Mouse (Mus musculus): ENCODE measurements around the gene Spo11. TPM values are rescaled to one million over a fixed set of nuclear protein-coding genes. Genes with fewer than 3 reads are reported as not detected.

Gene Spo11
- total and polyA plus RNA-seq, 3 experiments, result 0.16 to 0.34 TPM; not detected in 1

DNA sequence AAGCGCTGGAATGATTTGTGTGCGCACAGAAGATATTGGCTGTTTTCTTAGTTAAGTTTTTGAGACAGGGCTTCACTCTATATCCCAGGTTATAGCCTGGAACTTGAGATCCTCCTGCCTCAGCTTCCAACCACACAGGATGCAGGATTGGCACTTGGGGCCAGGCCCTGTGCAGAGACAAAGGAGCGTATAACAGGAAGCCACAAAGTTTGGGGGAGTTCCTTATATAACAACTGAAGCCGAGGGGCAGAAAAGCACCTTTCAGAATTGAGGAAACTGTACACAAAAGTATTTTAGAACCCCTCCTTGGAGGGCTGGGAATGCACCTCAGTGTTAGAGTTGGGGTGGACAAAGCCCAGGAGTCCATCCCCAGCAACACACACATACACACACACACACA, 61.5 kb downstream of the Spo11 start:
- TF ChIP-seq E2F4 (IDR thresholded peaks at IDR 0.05; ENCODE audit: insufficient replicate concordance, low read depth, low read length), result no peak
- no peak for TF ChIP-seq POLR2AphosphoS2 (IDR thresholded peaks at IDR 0.05; ENCODE audit: low read depth, low read length)
- TF ChIP-seq MAZ (IDR thresholded peaks at IDR 0.05; ENCODE audit: low read depth, low read length), result no peak
- TF ChIP-seq ZMIZ1 (IDR thresholded peaks at IDR 0.05; ENCODE audit: low read depth, low read length), result no peak
- no peak for TF ChIP-seq USF2 (conservative IDR thresholded peaks at IDR 0.05; ENCODE audit: low read depth, low read length)
- no peak for TF ChIP-seq GABPA (IDR thresholded peaks at IDR 0.05; ENCODE audit: insufficient replicate concordance, low read depth, low read length)
- no peak for TF ChIP-seq POLR2A (IDR thresholded peaks at IDR 0.05; ENCODE audit: low read depth, low read length)
- no peak for TF ChIP-seq MXI1 (IDR thresholded peaks at IDR 0.05; ENCODE audit: low read depth, low read length)
- no peak for TF ChIP-seq TCF12 (IDR thresholded peaks at IDR 0.05; ENCODE audit: low read depth, low read length)
- TF ChIP-seq CHD2 (IDR thresholded peaks at IDR 0.05; ENCODE audit: low read length), result no peak
- no peak for TF ChIP-seq HCFC1 (IDR thresholded peaks at IDR 0.05; ENCODE audit: low read depth, low read length)
- TF ChIP-seq USF1 (IDR thresholded peaks at IDR 0.05; ENCODE audit: low read depth, low read length), result no peak
- TF ChIP-seq MEF2A (IDR thresholded peaks at IDR 0.05; ENCODE audit: borderline replicate concordance, low read depth, low read length), result no peak
- TF ChIP-seq ZNF384 (IDR thresholded peaks at IDR 0.05; ENCODE audit: low read depth, low read length), result no peak
- no peak for TF ChIP-seq MAFK (IDR thresholded peaks at IDR 0.05; ENCODE audit: insufficient replicate concordance, low read length)
- peaks cover 15 to 41% of the 10 kb centered on the region in 2 experiments for H3K36me3 ChIP-seq (replicated peaks in 1 of 2; ENCODE audit: control insufficient read depth in 1 of 2, insufficient read depth in 1 of 2, low read length in 1 of 2)
- in situ Hi-C loops (cut with MboI; ENCODE audit: low pct_ligation_motif_present, low pct_unique_long_range_greater_than_20kb, low sequenced_read_pairs) (no loop called here), dilution Hi-C loops (cut with MboI; ENCODE audit: extremely low pct_ligation_motif_present, extremely low pct_unique_long_range_greater_than_20kb, low sequenced_read_pairs) (no loop called here)
- no peak overlapping the region for H3K4me3 ChIP-seq (replicated peaks in 1 of 3; ENCODE audit: low read depth in 2 of 3, low read length in 2 of 3, poor library complexity in 1 of 3)
- no peaks in the 10 kb centered on the region for H3K79me2 ChIP-seq (replicated peaks; ENCODE audit: control insufficient read depth, extremely low read depth, insufficient read depth, poor library complexity, severe bottlenecking)
- no peak overlapping the region for H3K9ac ChIP-seq (ENCODE audit: insufficient read depth, low read depth)
- DNase-seq (ENCODE audit: extremely low read depth), result no peak
- H3K4me2 ChIP-seq (ENCODE audit: insufficient read depth, low read depth, poor library complexity, severe bottlenecking), result no peak overlapping the region
- no peaks in the 10 kb centered on the region for H3K9me3 ChIP-seq (replicated peaks; ENCODE audit: low read length)
- no peak overlapping the region for H3K27ac ChIP-seq (ENCODE audit: insufficient read depth, low read depth)
- no peaks in the 10 kb centered on the region for H3K27me3 ChIP-seq (replicated peaks)
- H3K4me1 ChIP-seq (ENCODE audit: control insufficient read depth in 1 of 2, insufficient read depth in 2 of 2), result peaks cover 0 to 26% of the 10 kb centered on the region in 2 experiments; a peak in 2 of 4 replicates

GRCm38 (mm10) chr2:173040803-173041202, 63.3 kb downstream of the Spo11 start:
- no peaks in the 10 kb centered on the region for H3K27me3 ChIP-seq (replicated peaks)
- no peak overlapping the region for H3K27ac ChIP-seq (ENCODE audit: insufficient read depth, low read depth)
- dilution Hi-C loops (cut with MboI; ENCODE audit: extremely low pct_ligation_motif_present, extremely low pct_unique_long_range_greater_than_20kb, low sequenced_read_pairs), result no loop called here
- DNase-seq (ENCODE audit: extremely low read depth), result no peak
- no peaks in the 10 kb centered on the region for H3K79me2 ChIP-seq (replicated peaks; ENCODE audit: control insufficient read depth, extremely low read depth, insufficient read depth, poor library complexity, severe bottlenecking)
- no peak overlapping the region for H3K4me3 ChIP-seq (replicated peaks in 1 of 3; ENCODE audit: low read depth in 2 of 3, low read length in 2 of 3, poor library complexity in 1 of 3)
- in situ Hi-C loops (cut with MboI; ENCODE audit: low pct_ligation_motif_present, low pct_unique_long_range_greater_than_20kb, low sequenced_read_pairs), result no loop called here
- peaks cover 0 to 29% of the 10 kb centered on the region in 2 experiments; a peak in 2 of 4 replicates for H3K4me1 ChIP-seq (ENCODE audit: control insufficient read depth in 1 of 2, insufficient read depth in 2 of 2)
- H3K36me3 ChIP-seq (replicated peaks in 1 of 2; ENCODE audit: control insufficient read depth in 1 of 2, insufficient read depth in 1 of 2, low read length in 1 of 2), result peaks cover 0 to 23% of the 10 kb centered on the region in 2 experiments
- no peak for TF ChIP-seq MXI1 (IDR thresholded peaks at IDR 0.05; ENCODE audit: low read depth, low read length)
- TF ChIP-seq ZMIZ1 (IDR thresholded peaks at IDR 0.05; ENCODE audit: low read depth, low read length), result no peak
- no peak for TF ChIP-seq POLR2AphosphoS2 (IDR thresholded peaks at IDR 0.05; ENCODE audit: low read depth, low read length)
- TF ChIP-seq NELFE (IDR thresholded peaks at IDR 0.05; ENCODE audit: low read depth, low read length), result no peak
- TF ChIP-seq BHLHE40 (IDR thresholded peaks at IDR 0.05; ENCODE audit: low read depth, low read length), result no peak
- TF ChIP-seq SIN3A (IDR thresholded peaks at IDR 0.05; ENCODE audit: low read length), result no peak
- TF ChIP-seq MAZ (IDR thresholded peaks at IDR 0.05; ENCODE audit: low read depth, low read length), result no peak
- no peak for TF ChIP-seq UBTF (IDR thresholded peaks at IDR 0.05; ENCODE audit: low read depth, low read length)
- TF ChIP-seq MAX (IDR thresholded peaks at IDR 0.05; ENCODE audit: low read length), result no peak
- no peak for TF ChIP-seq ETS1 (conservative IDR thresholded peaks at IDR 0.05; ENCODE audit: low read depth, low read length)
- no peak for TF ChIP-seq IRF4 (IDR thresholded peaks at IDR 0.05; ENCODE audit: low read depth, low read length)
- no peak for TF ChIP-seq PAX5 (IDR thresholded peaks at IDR 0.05; ENCODE audit: low read length)
- no peak for TF ChIP-seq RCOR1 (conservative IDR thresholded peaks at IDR 0.05; ENCODE audit: low read depth, low read length)
- no peaks in the 10 kb centered on the region for H3K9me3 ChIP-seq (replicated peaks; ENCODE audit: low read length)
- H3K9ac ChIP-seq (ENCODE audit: insufficient read depth, low read depth), result no peak overlapping the region
- no peak overlapping the region for H3K4me2 ChIP-seq (ENCODE audit: insufficient read depth, low read depth, poor library complexity, severe bottlenecking)

All from CH12.LX (cell line).